In genomic region chr1:179149468-179150140, GRCm38 (mm10) we compare ENCODE assay signal across 26 mouse cellular contexts.
A peak's percentile ranks its signal among the peaks of the same experiment; 100 is the strongest.
DNase-seq lines count a peak whose midpoint lies in the region; ATAC-seq and TF ChIP-seq lines count a peak whose summit lies in the region.
"Had no signal": no experiment of that assay in that cellular context is flagged by ENCODE, and none has a peak within 500 bp of the region (broad histone marks: within the 10 kb centered on the region; RNA-seq: fewer than 3 reads in every experiment).

No protein-coding gene starts in this region.

- 74% methylated on average over 5 of the region's 5 CpGs for WGBS in kidney, adult 2 months
- WGBS in kidney, embryonic 15.5 days = 67% methylated on average over 5 of the region's 5 CpGs
- 58% methylated on average over 5 of the region's 5 CpGs for WGBS in stomach, postnatal 0 days
- 83% methylated on average over 5 of the region's 5 CpGs for WGBS in hindbrain, postnatal 0 days

- no peaks in the 10 kb centered on the region for H3K27me3 ChIP-seq in kidney, adult 2 months (replicated peaks; ENCODE audit: control insufficient read depth, insufficient read depth, low read length)
- H3K27me3 ChIP-seq in kidney, embryonic 15.5 days = no peaks in the 10 kb centered on the region
- H3K27me3 ChIP-seq in stomach, postnatal 0 days (ENCODE audit: control insufficient read depth, insufficient read depth, low read length) = no peaks in the 10 kb centered on the region
- H3K27me3 ChIP-seq in hindbrain, postnatal 0 days (ENCODE audit: insufficient read depth, low read length) = no peaks in the 10 kb centered on the region
- H3K27me3 ChIP-seq: hindbrain, embryonic 13.5 days; neural tube, embryonic 15.5 days; stomach, embryonic 15.5 days had no signal

- no peak for TF ChIP-seq EP300 in stomach, postnatal 0 days (optimal IDR thresholded peaks at IDR 0.05)

- no peaks in the 10 kb centered on the region for H3K9me3 ChIP-seq in kidney, embryonic 15.5 days (replicated peaks)
- no peaks in the 10 kb centered on the region for H3K9me3 ChIP-seq in stomach, postnatal 0 days (ENCODE audit: control insufficient read depth, low read length)
- H3K9me3 ChIP-seq in hindbrain, postnatal 0 days (ENCODE audit: low read length) = no peaks in the 10 kb centered on the region
- H3K9me3 ChIP-seq: hindbrain, embryonic 13.5 days; limb, embryonic 15.5 days; midbrain, embryonic 10.5 days; neural tube, embryonic 15.5 days; stomach, embryonic 15.5 days had no signal

- no peak overlapping the region for H3K9ac ChIP-seq in kidney, embryonic 15.5 days
- H3K9ac ChIP-seq in stomach, postnatal 0 days (ENCODE audit: low read length) = no peak overlapping the region
- no peak overlapping the region for H3K9ac ChIP-seq in hindbrain, postnatal 0 days (replicated peaks; ENCODE audit: low read length)
- H3K9ac ChIP-seq: forebrain, postnatal 0 days; hindbrain, embryonic 13.5 days; limb, embryonic 15.5 days; neural tube, embryonic 15.5 days; stomach, embryonic 15.5 days had no signal

- DNase-seq in kidney, adult 2 months = peak; percentile 8
- DNase-seq in MEL-GATA-1-ER (ENCODE audit: extremely low read depth, low read depth) = peak; percentile 50
- DNase-seq in stomach, postnatal 0 days (ENCODE audit: low spot score) = no peak
- no peak for DNase-seq in urinary bladder, postnatal 25 days (ENCODE audit: low spot score)
- DNase-seq in hindbrain, postnatal 0 days (ENCODE audit: low spot score) = no peak
- DNase-seq: adrenal gland, postnatal 25 days; cerebellum, adult 11 months; cerebellum, adult 9-11 months; forebrain, postnatal 0 days; gastrocnemius, postnatal 25 days; heart, postnatal 14 days; kidney, adult 18-20 months; kidney, postnatal 10 days; lung, postnatal 4 days; right cerebral cortex, adult 18-20 months; thymus, adult 18-20 months had no signal

- H3K4me2 ChIP-seq in kidney, embryonic 15.5 days = no peak overlapping the region
- H3K4me2 ChIP-seq in stomach, postnatal 0 days (replicated peaks; ENCODE audit: low read depth) = no peak overlapping the region
- H3K4me2 ChIP-seq in hindbrain, postnatal 0 days (ENCODE audit: low read depth, low read length) = no peak overlapping the region
- H3K4me2 ChIP-seq: hindbrain, embryonic 13.5 days; limb, embryonic 15.5 days; neural tube, embryonic 15.5 days; stomach, embryonic 15.5 days had no signal

- no peak for TF ChIP-seq CTCF in kidney, adult 2 months (conservative IDR thresholded peaks at IDR 0.05; ENCODE audit: insufficient read depth, insufficient read length, low read depth, low read length)
- TF ChIP-seq CTCF in stomach, postnatal 0 days (IDR thresholded peaks at IDR 0.05; ENCODE audit: low read depth) = no peak
- TF ChIP-seq CTCF in hindbrain, postnatal 0 days (IDR thresholded peaks at IDR 0.05; ENCODE audit: low read depth) = no peak

- no peak overlapping the region for H3K27ac ChIP-seq in kidney, adult 2 months (ENCODE audit: insufficient read depth, low read depth, low read length)
- no peak overlapping the region for H3K27ac ChIP-seq in kidney, embryonic 15.5 days
- H3K27ac ChIP-seq in stomach, postnatal 0 days (replicated peaks) = no peak overlapping the region
- H3K27ac ChIP-seq in hindbrain, postnatal 0 days = no peak overlapping the region
- H3K27ac ChIP-seq: hindbrain, embryonic 13.5 days; left cerebral cortex, adult 2 months; limb, embryonic 15.5 days; midbrain, embryonic 10.5 days; neural tube, embryonic 15.5 days; stomach, embryonic 15.5 days had no signal

- no peaks in the 10 kb centered on the region for H3K4me1 ChIP-seq in kidney, adult 2 months (ENCODE audit: control insufficient read depth, insufficient read depth, low read length)
- peaks cover 17% of the 10 kb centered on the region for H3K4me1 ChIP-seq in kidney, embryonic 15.5 days
- no peaks in the 10 kb centered on the region for H3K4me1 ChIP-seq in stomach, postnatal 0 days (replicated peaks; ENCODE audit: control insufficient read depth, insufficient read depth)
- H3K4me1 ChIP-seq in hindbrain, postnatal 0 days (ENCODE audit: insufficient read depth, low read length) = no peaks in the 10 kb centered on the region

- H3K4me3 ChIP-seq in kidney, adult 2 months (ENCODE audit: insufficient read depth, low read depth, low read length) = no peak overlapping the region
- H3K4me3 ChIP-seq in kidney, embryonic 15.5 days (replicated peaks) = no peak overlapping the region
- no peak overlapping the region for H3K4me3 ChIP-seq in stomach, postnatal 0 days (ENCODE audit: low read depth, low read length)
- H3K4me3 ChIP-seq in hindbrain, postnatal 0 days (ENCODE audit: low read length) = no peak overlapping the region
- H3K4me3 ChIP-seq: hindbrain, embryonic 13.5 days; left cerebral cortex, adult 2 months; limb, embryonic 15.5 days; midbrain, embryonic 10.5 days; neural tube, embryonic 15.5 days; stomach, embryonic 15.5 days had no signal

- H3K36me3 ChIP-seq in kidney, adult 2 months (ENCODE audit: control insufficient read depth, insufficient read depth, low read length) = no peaks in the 10 kb centered on the region
- H3K36me3 ChIP-seq in kidney, embryonic 15.5 days = no peaks in the 10 kb centered on the region
- no peaks in the 10 kb centered on the region for H3K36me3 ChIP-seq in stomach, postnatal 0 days (ENCODE audit: control insufficient read depth, insufficient read depth, low read length)
- no peaks in the 10 kb centered on the region for H3K36me3 ChIP-seq in hindbrain, postnatal 0 days (ENCODE audit: insufficient read depth, low read length)
- H3K36me3 ChIP-seq: hindbrain, embryonic 13.5 days; limb, embryonic 15.5 days; midbrain, embryonic 10.5 days; neural tube, embryonic 15.5 days; stomach, embryonic 15.5 days had no signal

- TF ChIP-seq POLR2A in kidney, adult 2 months (IDR thresholded peaks at IDR 0.05; ENCODE audit: low read depth, low read length) = no peak

- no peak for ATAC-seq in kidney, embryonic 15.5 days (replicated peaks; ENCODE audit: low FRiP score)
- peak; percentile 50; the same call in 1 of the 2 replicates for ATAC-seq in common myeloid progenitor, adult 5-6 weeks (replicated peaks; ENCODE audit: low read depth, poor library complexity, severe bottlenecking)
- ATAC-seq in stomach, postnatal 0 days (ENCODE audit: low FRiP score, low TSS enrichment) = peak; percentile 60
- no peak for ATAC-seq in hindbrain, postnatal 0 days
- ATAC-seq: forebrain, postnatal 0 days; inflammation-experienced regulatory T-cells, adult 6 months; midbrain, embryonic 16.5 days had no signal

Comparison
In these comparisons a context has a peak if more than half of its experiments do, and no peak if none do; other contexts are left out.
1. DNase-seq: peak in kidney, adult 2 months (single experiment) and MEL-GATA-1-ER (single experiment); none in stomach, postnatal 0 days (single experiment), urinary bladder, postnatal 25 days (single experiment) and hindbrain, postnatal 0 days (single experiment).
2. ATAC-seq: peak in common myeloid progenitor, adult 5-6 weeks (single experiment) and stomach, postnatal 0 days (single experiment); none in kidney, embryonic 15.5 days (single experiment) and hindbrain, postnatal 0 days (single experiment).